Mouse (Mus musculus) cerebellum, adult 2 months (tissue): ENCODE data around the gene Spata2l.

ENCODE experiments used
- CTCF ChIP-seq: fragments of 200-500 bp; IDR thresholded peaks from 2 replicates; pipeline ENCODE4 v1.5.1; 2011; ENCODE audit warnings: low read depth, mild to moderate bottlenecking, control low read depth, low read length, moderate library complexity, borderline replicate concordance; ENCODE audit not compliant: insufficient read depth
- POLR2A ChIP-seq: fragments of 200-500 bp; IDR thresholded peaks from 2 replicates; pipeline ENCODE4 v1.6.1; 2011; ENCODE audit warnings: low read length, control low read depth, borderline replicate concordance; ENCODE audit not compliant: insufficient read depth

DNA sequence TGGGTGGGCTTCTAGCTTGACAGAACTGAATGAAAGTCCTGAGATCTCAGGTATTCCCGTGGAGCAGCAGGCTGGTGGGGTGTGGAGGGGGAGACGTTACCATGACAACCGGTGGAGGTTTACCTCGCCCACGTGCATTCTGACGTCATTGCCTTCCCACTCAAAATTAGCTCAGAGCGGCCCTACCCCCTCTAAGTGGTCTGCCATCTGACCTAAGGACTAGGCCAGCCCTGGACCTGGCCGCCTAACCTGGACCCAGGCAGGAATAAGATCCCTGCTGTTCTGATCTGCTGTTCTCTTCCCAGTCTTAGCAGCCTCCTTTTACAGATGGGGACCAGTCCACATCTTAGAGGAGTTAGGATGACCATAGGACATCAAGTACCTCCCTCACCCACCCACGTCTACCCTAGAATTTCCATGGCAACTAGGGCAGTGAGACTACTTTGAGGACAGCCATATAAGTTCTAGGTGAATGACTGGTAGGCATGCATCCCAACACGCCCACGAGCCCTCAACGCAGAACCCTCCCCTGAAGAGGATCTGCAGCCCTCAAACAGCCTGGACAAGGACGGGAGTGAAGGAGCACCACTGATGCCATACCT, 1.0 kb downstream of the Spata2l start:
- TF ChIP-seq POLR2A = no peak
- TF ChIP-seq CTCF = no peak
